Comparison of ENCODE assay signal across 8 mouse cellular contexts in genomic region chr10:24493936-24494335, GRCm38 (mm10).
A peak's percentile ranks its signal among the peaks of the same experiment; 100 is the strongest.
DNase-seq lines count a peak whose midpoint lies in the region; ATAC-seq and TF ChIP-seq lines count a peak whose summit lies in the region.

No protein-coding gene starts in this region.

- DNase-seq in limb, embryonic 14.5 days (ENCODE audit: low spot score): peak; percentile 62
- no peak for DNase-seq in limb, embryonic 10.5 days (ENCODE audit: low spot score)
- peak; percentile 98 for DNase-seq in heart, adult 11 months
- DNase-seq in mesoderm, embryonic 11.5 days (ENCODE audit: low read depth, low spot score): peak; percentile 28
- DNase-seq in layer of hippocampus, adult 9-10 months (ENCODE audit: low spot score): no peak
- no peak for DNase-seq in left cerebral cortex, adult 11 months (ENCODE audit: low spot score)
- no peak for DNase-seq in right cerebral cortex, postnatal 4 days

- H3K4me1 ChIP-seq in limb, embryonic 14.5 days (ENCODE audit: control insufficient read depth, insufficient read depth, low read length): no peaks in the 10 kb centered on the region
- no peaks in the 10 kb centered on the region for H3K4me1 ChIP-seq in limb, embryonic 10.5 days
- H3K4me1 ChIP-seq in kidney, embryonic 16.5 days (ENCODE audit: insufficient read depth, low read length): no peaks in the 10 kb centered on the region; the same call in 1 of the 2 replicates

- no peak overlapping the region for H3K4me2 ChIP-seq in limb, embryonic 14.5 days (replicated peaks; ENCODE audit: low read depth, low read length, severe bottlenecking)
- no peak overlapping the region for H3K4me2 ChIP-seq in kidney, embryonic 16.5 days (replicated peaks; ENCODE audit: low read depth, low read length)

- no peaks in the 10 kb centered on the region for H3K27me3 ChIP-seq in limb, embryonic 14.5 days (ENCODE audit: control insufficient read depth, insufficient read depth, low read length)
- H3K27me3 ChIP-seq in limb, embryonic 10.5 days (ENCODE audit: low read depth, poor library complexity, severe bottlenecking): no peaks in the 10 kb centered on the region
- H3K27me3 ChIP-seq in kidney, embryonic 16.5 days (ENCODE audit: insufficient read depth, low read length): no peaks in the 10 kb centered on the region

- no peak overlapping the region for H3K4me3 ChIP-seq in limb, embryonic 14.5 days (replicated peaks; ENCODE audit: low read length)
- no peak overlapping the region for H3K4me3 ChIP-seq in limb, embryonic 10.5 days
- H3K4me3 ChIP-seq in kidney, embryonic 16.5 days (ENCODE audit: low read length): no peak overlapping the region

- TF ChIP-seq POLR2A in limb, embryonic 14.5 days (IDR thresholded peaks at IDR 0.05; ENCODE audit: borderline replicate concordance, extremely low read depth, insufficient read depth, insufficient read length): no peak

- 66% methylated on average over 6 of the region's 6 CpGs for WGBS in limb, embryonic 14.5 days
- 84% methylated on average over 6 of the region's 6 CpGs for WGBS in limb, embryonic 10.5 days
- WGBS in kidney, embryonic 16.5 days: 53% methylated on average over 6 of the region's 6 CpGs

- H3K27ac ChIP-seq in limb, embryonic 14.5 days (replicated peaks; ENCODE audit: low read depth, low read length): no peak overlapping the region
- no peak overlapping the region for H3K27ac ChIP-seq in limb, embryonic 10.5 days
- H3K27ac ChIP-seq in kidney, embryonic 16.5 days (ENCODE audit: low read length): peak overlapping the region; percentile 2; the same call in 1 of the 2 replicates

- no peaks in the 10 kb centered on the region for H3K9me3 ChIP-seq in limb, embryonic 14.5 days (ENCODE audit: control insufficient read depth, low read length)
- no peaks in the 10 kb centered on the region for H3K9me3 ChIP-seq in limb, embryonic 10.5 days (replicated peaks)
- H3K9me3 ChIP-seq in kidney, embryonic 16.5 days (ENCODE audit: low read length): no peaks in the 10 kb centered on the region

- no peak for ATAC-seq in limb, embryonic 14.5 days (ENCODE audit: low FRiP score, low read depth)
- peak; percentile 90 for ATAC-seq in kidney, embryonic 16.5 days (ENCODE audit: low FRiP score, low TSS enrichment)

- no peak overlapping the region for H3K9ac ChIP-seq in limb, embryonic 14.5 days (ENCODE audit: low read depth, low read length, severe bottlenecking)
- no peak overlapping the region for H3K9ac ChIP-seq in kidney, embryonic 16.5 days (replicated peaks; ENCODE audit: low read length)

- no peaks in the 10 kb centered on the region for H3K36me3 ChIP-seq in limb, embryonic 14.5 days (ENCODE audit: control insufficient read depth, insufficient read depth, low read length)
- H3K36me3 ChIP-seq in limb, embryonic 10.5 days: no peaks in the 10 kb centered on the region
- H3K36me3 ChIP-seq in kidney, embryonic 16.5 days (ENCODE audit: insufficient read depth, low read length): no peaks in the 10 kb centered on the region

Comparison
In these comparisons a context has a peak if more than half of its experiments do, and no peak if none do; other contexts are left out.
1. DNase-seq: peak in limb, embryonic 14.5 days (single experiment), heart, adult 11 months (single experiment) and mesoderm, embryonic 11.5 days (single experiment); none in limb, embryonic 10.5 days (single experiment), layer of hippocampus, adult 9-10 months (single experiment), left cerebral cortex, adult 11 months (single experiment) and right cerebral cortex, postnatal 4 days (single experiment).